Mouse (Mus musculus) lung, adult 18-20 months (tissue): ENCODE measurements around the gene Ces1h.
A peak's percentile ranks its signal among the peaks of the same experiment; 100 is the strongest.

Experiments
- DNase-seq, 2 experiments: peaks; one replicate each; pipeline ENCODE4 v3.0.0; 2022; ENCODE audit warnings: mixed read lengths in 2 of 2

The Ces1h gene

DNA sequence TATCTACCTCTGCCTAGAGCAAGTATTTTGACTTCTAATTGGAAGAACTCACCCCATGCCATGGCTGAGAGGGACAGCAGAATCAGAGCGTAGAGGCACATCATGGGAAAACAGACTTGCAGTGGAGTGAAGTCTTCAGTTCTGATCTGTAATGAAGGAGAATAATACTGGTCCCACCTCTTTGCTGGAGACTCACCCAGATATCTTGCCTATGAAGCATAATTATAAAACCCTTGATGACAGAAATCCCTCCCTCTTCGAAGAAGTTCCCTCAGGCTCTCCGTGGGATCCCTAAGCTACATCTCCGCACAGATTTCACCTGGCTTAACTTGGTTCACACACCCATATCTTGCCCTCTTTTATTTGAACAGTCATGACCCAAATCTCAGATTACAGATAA, at the start of gene Ces1h:
Ces1h (minus strand) TSS at position 101 of the 400 bp plus-strand sequence.
- DNase-seq: no peak

DNA sequence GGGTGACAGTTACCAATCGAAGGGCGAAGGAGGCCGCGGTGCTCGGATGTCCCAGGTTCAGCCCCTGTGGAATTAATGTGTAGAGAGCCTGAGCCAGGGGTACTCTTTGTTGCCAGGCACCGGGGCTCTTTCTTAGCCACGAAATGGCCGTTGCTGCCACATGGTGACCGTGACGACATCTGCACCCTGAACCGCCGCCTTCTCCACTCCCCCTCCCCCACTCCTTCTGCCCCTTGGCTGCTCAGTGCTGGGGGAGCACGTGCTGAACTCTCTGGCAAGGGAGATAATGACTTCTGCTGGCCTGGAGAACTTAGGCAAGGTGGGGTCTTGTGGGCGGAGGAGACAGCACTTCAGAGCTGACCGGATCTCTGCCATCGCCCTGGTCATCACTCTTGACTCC, 47.7 kb upstream of the Ces1h start:
- no peak for DNase-seq

DNA sequence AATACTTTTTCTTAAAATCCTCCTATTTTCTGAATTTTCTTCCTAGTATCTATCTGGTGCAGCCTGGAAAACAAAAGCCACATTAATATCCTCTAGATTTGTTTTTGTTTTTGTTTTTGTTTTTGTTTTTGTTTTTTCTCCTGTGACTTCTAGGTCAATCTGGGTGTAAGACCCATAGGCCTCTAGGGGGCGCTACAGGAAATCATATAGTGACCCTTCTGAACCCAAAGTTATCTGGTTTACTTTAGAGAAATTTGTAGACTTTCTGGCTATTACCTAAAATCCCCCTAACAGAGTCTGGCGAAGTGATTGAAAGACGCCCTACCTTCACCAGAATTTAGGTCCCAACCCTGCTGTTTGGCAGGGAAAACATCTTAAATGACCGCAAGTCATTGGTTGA, 35.9 kb upstream of the Ces1h start:
- no peak for DNase-seq

DNA sequence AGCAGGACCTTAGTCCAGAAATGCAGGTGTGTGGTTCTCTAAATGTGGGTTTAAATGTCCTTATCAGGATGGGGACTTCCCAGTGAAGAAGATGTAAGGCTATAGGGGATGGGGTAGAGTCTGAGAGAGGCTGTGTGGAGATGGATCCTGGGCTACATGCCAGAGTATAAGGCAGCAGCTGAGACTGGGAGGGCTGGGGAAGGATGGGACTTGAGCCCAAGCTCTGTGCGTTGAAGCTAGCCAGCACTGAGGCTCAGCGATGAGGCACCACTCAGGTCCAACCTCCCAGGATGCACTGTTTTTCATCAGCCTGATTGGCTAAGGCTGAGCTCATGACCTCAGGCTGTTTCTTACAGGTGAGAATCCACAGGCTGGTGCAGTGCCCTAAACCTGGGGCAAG, 29.3 kb upstream of the Ces1h start:
- DNase-seq: no peak

DNA sequence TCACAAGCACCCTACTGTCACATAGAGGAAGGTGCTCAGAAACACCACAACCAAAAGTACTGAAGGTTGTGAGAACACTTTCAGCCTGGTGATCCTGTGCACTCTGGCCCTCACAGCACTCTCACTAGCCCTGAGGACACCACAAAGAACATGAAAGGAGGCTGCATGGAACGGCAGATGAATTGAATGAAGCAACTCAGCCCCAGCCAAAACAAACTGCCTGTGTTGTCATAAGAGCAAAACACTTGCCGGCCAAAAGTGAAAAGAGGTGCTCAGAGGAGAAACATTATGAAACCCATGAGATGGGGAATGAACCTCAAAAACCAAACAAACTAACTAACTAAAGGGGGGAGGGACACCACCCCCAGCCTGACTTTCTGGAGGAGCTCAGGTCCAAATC, 20.2 kb upstream of the Ces1h start:
- peak; percentile 5 to 14 for DNase-seq

DNA sequence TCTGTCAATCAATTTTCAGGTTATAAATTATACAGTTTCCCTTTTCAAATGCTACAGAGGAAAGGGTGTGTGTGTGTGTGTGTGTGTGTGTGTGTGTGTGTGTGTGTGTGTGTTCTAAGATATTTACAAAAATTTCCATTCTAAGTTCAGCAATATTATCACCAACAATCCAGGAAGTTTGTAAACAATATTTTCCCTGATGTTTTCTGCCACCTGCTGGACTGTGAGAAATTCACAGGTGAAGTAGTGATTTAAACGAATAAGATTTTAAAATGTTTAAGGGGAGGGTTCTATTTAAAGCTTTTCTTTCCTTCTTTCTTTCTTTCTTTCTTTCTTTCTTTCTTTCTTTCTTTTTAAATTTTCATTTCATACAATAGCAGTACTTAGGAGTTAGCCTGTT, 18.5 kb upstream of the Ces1h start:
- DNase-seq: peak in 1 of 2 experiments; percentile 23

DNA sequence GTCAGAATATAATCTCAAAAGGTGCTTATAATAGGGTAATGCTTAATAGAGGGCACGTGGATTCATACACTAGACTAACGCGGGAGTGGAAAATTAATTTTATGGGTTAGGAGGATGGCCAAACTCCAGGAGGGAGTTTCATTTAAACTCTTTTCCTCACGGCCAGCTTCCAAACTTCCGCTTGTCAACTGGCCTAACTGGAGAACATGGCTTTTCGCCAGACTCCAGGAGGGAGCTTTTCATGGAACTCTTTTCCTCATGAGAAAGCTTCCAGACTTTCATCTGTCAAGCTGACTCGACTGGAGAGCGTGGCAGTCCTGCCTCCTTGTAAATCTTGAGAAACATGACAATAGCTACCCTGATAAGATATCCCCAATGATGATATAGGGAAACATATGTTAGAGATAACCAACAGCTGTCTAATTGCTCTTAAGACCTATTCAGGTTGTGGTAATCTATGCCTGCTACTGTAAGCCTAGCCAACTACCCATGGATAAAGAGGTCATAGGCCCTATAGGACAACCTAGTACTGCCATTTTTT, 14.6 kb upstream of the Ces1h start:
- peak; percentile 7 to 21 for DNase-seq

DNA sequence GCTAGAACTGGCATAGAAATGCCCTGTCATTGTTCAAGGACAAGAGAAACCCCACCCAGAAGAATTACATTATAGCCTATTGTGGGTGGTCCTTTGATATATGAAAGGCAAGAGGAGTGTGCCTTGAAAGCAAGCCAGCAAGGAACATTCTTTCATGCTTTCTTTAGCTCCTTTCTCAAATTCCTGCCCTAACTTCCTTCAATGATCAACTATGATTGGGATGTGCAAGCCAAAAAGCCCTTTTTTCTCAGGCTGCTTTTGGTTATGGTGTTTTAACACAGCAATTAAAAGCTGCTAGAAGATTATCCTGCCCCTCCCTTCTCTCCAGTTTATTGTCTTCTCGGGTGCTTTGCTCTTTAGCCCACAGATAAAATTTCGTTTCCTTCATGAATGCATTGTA, 10.0 kb downstream of the Ces1h start:
- no peak for DNase-seq

DNA sequence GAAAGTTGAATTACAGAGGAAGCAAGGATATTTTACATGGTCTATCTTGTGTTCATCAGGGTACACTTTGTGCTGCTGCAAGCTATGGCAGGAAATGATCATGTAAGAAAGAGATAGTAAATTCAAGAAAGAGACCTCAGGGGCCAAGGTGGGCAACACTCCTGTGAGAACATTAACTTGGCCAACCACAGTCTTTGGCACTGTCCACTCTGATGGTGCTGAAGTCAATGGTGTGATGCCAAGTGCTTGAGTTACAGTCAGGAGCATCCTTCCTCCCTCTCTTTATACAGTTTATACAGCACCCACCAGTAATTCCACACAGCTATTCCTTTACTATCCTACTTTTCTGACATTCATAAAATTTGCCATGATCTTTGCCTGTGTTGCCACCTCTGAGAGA, 19.4 kb downstream of the Ces1h start:
- no peak for DNase-seq

DNA sequence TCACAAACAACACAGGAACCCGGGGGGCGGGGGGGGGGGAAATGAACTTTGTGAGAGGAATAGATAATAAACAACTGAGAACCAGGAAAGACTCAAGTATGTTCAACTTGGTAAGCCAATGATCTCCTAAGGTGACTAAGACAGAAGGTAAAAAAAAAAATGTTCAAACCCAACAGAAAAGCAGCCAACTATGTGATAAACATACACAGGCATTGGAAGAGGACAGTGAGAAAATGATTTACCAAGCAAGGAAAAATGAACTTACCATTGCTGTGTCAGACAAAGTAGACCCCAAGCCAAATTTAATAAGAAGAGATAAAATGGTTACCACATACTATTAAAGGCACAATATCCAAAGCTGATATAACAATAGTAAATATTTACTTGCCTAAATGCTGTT, 40.0 kb downstream of the Ces1h start:
- DNase-seq: no peak

DNA sequence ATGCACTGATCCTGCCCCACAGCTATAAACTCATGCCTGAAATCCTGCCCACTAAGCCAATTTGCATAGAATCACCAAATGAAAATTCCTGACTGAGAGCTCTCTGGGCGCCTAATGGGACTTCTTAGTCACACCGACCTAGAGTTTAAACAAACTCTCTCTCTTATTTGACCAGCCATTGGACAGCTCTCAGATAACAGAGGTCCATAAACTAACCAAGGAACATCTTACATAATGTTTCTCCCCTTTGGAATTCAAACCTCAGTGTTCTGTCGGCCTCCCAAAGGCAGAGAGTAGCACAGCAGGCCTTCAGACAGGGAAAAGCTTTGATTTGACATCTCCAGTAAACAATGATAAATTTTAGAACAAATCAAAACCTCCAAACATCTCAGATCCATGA, 42.3 kb downstream of the Ces1h start, which contains the start of gene Ces1g:
Ces1g (minus strand) TSS at position 102 of the 400 bp plus-strand sequence.
- peak in 1 of 2 experiments; percentile 12 for DNase-seq

DNA sequence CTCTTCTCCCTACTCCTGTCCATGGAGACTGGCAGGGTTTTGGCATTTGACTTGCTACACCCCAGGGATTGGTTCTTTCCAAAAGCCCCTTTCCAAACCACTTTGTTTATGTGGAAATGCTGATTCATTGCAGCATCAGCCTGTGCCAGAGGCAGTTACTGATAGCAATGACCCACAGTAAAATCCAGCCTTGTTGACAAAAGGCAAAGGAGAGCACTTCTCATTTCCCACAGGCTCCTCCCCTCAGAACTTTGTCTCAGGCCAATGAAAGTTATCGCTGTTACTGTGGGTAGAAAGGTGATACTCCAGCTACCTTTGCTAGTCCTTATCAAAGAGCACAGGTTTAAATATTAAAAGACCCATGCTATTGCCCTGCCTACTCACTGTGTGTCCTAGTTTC, 46.8 kb downstream of the Ces1h start:
- peak; percentile 66 to 75 for DNase-seq

DNA sequence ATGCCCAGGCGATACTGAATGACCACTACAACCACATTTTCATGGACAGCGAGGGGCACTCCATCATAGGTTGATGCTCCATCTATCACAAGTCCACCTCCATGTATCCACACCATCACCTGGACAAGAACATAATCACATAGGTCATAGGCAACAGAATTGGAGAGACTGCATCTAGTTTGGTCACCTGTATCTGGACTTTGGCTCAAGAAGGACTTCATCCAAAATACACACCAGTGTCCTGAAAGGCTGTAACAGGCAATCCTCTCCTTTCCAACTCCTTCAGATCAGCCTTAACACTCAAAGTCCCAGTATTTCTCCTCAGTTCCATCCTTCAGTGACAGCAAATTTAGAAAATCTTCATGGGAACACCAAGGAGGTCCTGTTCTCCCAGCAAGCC, 48.4 kb downstream of the Ces1h start:
- DNase-seq: no peak

DNA sequence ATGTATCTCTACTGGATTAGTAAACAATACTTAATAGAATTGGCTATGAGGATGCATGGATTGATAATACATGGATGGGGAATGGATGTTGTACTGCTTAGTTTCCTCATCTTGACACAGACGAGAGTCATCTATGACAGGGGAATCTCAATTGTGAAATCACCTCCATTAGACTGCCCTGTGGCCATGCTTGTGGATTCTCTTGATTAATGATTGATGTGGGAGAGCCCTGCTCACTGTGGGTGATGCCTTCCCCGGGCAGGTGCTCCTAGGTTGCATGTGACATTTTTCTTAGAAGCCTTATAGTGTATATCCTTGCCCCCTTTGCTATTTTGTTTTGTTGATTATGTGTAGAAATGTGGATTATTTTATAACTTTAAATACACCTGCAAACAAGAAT, 54.4 kb downstream of the Ces1h start:
- no peak for DNase-seq

DNA sequence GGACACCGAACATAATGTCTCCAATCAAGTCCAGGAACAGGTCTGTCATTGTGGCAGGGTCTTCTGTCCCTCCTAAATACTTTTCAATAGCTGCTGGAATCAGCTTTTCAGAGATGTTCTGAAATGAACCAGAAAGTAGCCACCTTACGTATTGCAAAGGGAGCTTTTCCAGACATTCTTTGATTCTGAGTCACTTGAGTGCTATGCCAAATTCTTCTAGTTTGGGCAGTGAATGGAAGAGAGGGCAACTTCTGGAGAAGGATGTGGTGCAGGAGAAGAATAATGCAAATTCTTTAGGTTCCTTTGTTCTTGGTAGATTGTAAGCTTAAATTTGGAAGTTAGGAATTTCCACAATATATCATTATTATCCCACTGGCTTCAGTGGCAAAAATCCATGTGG, 62.5 kb downstream of the Ces1h start:
- no peak for DNase-seq

DNA sequence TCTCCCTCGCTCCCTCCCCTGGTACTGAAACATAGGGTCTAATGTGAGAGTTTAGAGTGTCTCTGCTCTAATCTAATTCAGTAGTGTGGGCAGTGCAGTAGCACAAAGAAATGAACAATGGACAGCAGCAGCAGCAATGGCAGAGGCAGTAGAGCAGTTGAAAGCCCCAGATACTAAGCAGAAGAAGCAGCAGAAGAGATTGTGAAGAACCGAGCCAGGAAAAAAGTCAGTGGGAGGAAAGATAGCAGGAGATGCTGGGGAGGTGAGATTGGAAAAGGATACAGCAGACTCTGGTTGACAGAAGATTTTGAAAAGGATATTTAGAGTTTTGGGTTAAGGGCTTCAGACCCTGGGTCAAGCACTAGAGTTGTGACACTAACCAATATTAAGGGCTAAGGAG, 64.0 kb downstream of the Ces1h start:
- DNase-seq: no peak
